Mouse (Mus musculus) embryonic facial prominence, embryonic 10.5 days (tissue): ENCODE results near the gene Cyb561d2. TPM values are rescaled to one million over a fixed set of nuclear protein-coding genes. Genes with fewer than 3 reads are reported as not detected.
A peak's percentile ranks its signal among the peaks of the same experiment; 100 is the strongest.

Experiments used
- DNase-seq: peaks from one replicate; pipeline ENCODE4 v3.0.0-alpha.2; 2017; ENCODE audit warnings: low spot score
- H3K27ac ChIP-seq: fragments of 300-500 bp; sonication (generic); replicated peaks from 2 replicates; pipeline ENCODE4 v1.5.1; 2016; ENCODE audit warnings: mild to moderate bottlenecking
- H3K27me3 ChIP-seq: fragments of 300-500 bp; sonication (generic); replicated peaks from 2 replicates; pipeline ENCODE4 v1.6.1; 2016; ENCODE audit warnings: low read depth, mild to moderate bottlenecking; ENCODE audit not compliant: poor library complexity, severe bottlenecking
- H3K36me3 ChIP-seq: fragments of 300-500 bp; sonication (generic); replicated peaks from 2 replicates; pipeline ENCODE4 v1.6.1; 2016; ENCODE audit warnings: mild to moderate bottlenecking, moderate library complexity
- H3K4me1 ChIP-seq: fragments of 300-500 bp; sonication (generic); 2 replicates; pipeline ENCODE4 v1.6.1; 2016
- H3K4me3 ChIP-seq: fragments of 300-500 bp; sonication (generic); 2 replicates; pipeline ENCODE4 v1.5.1; 2016; ENCODE audit warnings: mild to moderate bottlenecking, moderate library complexity
- H3K9me3 ChIP-seq: fragments of 300-500 bp; sonication (generic); 2 replicates; pipeline ENCODE4 v1.6.1; 2016; ENCODE audit warnings: mild to moderate bottlenecking
- WGBS: fragments of 180-500 bp; shearing (Covaris S2); methylation state at CpG from one replicate; pipeline ENCODE4 v1.1.7; 2016; 5-methylcytosine and 5-hydroxymethylcytosine counted together
- polyA plus RNA-seq: library from polyadenylated mRNA; unstranded; fragments of >200 nt; fragmentation: Nextera tagmentation; extraction: Ambion mirVana; gene quantifications from 2 replicates; pipeline ENCODE4 v1.2.1, GENCODE M21; 2016

The Cyb561d2 gene
- polyA plus RNA-seq, 1 experiment from 2014 or later = 16.4 TPM

DNA sequence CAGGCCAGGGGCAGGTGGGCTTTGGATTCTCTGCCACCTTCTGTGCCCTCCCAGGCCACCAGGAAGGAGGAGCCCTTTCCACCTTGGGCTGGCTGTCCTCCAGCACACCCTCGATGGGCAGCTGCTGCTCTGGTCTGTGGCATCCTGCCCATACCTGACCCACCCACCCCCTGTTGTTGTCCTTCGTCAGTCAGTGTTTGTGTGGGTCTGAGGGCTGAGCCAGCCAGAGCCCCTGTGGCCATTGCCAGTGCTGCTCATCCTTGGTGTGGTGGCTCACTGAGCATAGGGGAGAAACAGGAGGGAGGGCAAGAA, 19.6 kb downstream of the Cyb561d2 start:
- Histone ChIP-seq H3K27me3 (peaks cover 64% of the 10 kb centered on the region), H3K27ac (peak overlapping the region; percentile 76), H3K36me3 (no peaks in the 10 kb centered on the region), H3K4me3 (peak overlapping the region; percentile 44), H3K9me3 (no peaks in the 10 kb centered on the region), H3K4me1 (peaks cover 39% of the 10 kb centered on the region)
- WGBS = 44% methylated on average over 2 of the region's 2 CpGs
- no peak for DNase-seq

DNA sequence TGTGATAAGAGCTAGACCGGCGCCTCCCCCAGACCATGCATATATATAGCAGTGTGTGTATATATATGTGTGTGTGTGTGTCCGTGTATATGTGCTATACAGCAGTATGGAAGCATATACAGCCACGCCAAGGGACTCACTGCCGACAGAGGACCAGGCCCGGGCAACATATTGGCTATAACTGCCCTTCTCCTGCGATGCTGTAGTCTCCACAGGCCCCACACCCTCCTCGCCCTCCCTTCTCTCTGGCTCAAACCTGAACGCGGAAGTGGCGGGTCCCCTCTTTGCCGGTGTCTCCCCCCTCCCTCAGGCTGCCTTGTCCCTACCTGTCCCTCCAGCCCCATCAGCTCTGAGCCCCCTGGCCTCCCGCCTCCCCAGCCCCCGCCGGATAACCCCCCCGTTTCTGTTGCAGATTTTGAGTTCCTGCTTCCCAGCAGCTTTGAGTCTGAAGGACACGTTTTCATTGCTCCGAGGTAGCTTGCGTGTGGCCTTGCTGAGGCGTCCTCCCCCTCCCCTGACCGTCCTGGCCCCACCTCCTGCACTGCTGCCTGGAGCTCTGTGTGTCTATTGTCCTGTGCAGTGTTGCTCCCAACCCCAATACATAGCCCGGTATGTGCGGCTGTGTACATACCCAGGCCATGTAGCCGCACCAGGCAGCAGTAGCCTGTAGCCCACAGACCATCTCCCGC, 20.1 kb downstream of the Cyb561d2 start:
- H3K4me3 ChIP-seq = peak overlapping the region; percentile 44
- H3K9me3 ChIP-seq = no peaks in the 10 kb centered on the region
- H3K27me3 ChIP-seq = peaks cover 59% of the 10 kb centered on the region
- no peaks in the 10 kb centered on the region for H3K36me3 ChIP-seq
- peaks cover 39% of the 10 kb centered on the region for H3K4me1 ChIP-seq
- H3K27ac ChIP-seq = peak overlapping the region; percentile 76
- peak; percentile 51 for DNase-seq
- WGBS = 23% methylated on average over 25 of the region's 25 CpGs

DNA sequence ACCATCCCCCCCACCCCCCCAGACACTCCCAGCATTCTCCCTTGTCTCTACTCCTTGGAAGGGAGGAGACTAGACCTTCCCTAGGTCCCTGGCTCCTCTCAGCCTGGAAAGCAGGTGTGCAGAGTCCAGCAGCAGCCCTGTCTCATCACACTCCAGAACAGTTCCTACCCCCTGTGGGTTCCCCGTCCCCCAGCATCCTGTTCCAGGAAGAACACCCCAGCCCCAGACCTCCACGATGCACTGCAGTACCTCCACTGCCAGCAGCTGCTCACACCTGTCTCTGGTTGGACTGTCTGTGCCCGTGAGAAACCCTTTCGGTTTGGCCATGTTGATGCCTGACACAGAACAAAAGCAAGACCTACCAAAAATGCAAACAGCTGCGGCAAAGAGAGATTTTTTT, 20.8 kb downstream of the Cyb561d2 start:
- H3K27ac ChIP-seq = no peak overlapping the region
- H3K27me3 ChIP-seq = peaks cover 53% of the 10 kb centered on the region
- no peaks in the 10 kb centered on the region for H3K36me3 ChIP-seq
- no peak overlapping the region for H3K4me3 ChIP-seq
- WGBS = 67% methylated on average over 5 of the region's 5 CpGs
- H3K9me3 ChIP-seq = no peaks in the 10 kb centered on the region
- DNase-seq = no peak
- peaks cover 32% of the 10 kb centered on the region for H3K4me1 ChIP-seq

DNA sequence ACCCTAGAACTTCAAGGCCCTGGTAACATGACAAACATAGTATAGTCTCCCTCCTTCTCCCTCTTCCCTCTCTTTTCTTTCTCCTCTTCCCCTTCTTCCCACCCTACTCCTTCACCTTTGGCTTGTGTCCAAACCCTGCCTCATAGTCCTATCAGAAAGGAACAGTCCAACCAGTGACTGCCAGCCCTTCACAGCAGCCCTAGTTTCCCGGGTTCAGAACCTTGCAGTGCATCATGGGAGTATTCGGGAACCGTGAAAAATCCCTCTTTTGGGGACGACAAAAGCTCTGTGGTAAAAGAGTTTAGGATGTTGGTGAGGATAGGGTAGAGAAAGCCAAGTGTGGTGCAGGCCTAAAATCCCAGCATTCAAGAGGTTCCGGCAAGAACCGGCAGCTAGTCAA, 21.7 kb downstream of the Cyb561d2 start:
- Histone ChIP-seq H3K4me3 (no peak overlapping the region), H3K27me3 (peaks cover 44% of the 10 kb centered on the region), H3K9me3 (no peaks in the 10 kb centered on the region), H3K4me1 (peaks cover 30% of the 10 kb centered on the region), H3K36me3 (no peaks in the 10 kb centered on the region), H3K27ac (no peak overlapping the region; the same call in 1 of the 2 replicates)
- no peak for DNase-seq
- 65% methylated on average over 6 of the region's 6 CpGs for WGBS

DNA sequence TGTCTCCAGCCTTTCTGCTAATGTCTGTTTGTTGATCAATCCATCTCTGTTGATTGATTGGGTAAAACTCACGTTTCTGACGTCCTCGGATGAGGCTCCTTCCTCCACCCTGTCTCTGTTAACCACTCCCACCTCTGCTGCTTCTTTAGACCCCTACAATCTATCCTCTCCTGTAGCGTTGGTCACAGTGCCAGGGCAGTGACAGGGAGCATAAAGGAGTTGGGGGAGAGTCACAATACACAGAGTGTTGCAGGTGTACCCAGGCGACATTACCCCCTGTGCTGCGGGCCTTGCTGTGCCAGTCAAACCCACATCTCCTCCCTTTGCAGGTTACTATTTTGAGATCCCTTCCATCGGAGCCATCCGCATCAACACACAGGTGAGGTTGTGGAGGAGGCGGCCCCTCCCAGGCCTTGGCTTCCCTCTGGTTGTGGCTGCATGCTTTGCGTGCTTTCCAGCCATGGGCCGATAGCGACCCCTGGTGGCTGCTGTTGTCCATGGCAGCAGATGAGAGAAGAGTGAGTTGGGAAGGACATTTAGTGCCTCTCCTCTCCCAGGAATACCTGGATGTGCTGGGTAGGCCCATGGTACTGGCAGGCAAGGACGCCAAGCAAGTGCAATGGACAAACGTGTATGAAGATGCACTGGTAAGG, 27.6 kb downstream of the Cyb561d2 start:
- Histone ChIP-seq H3K9me3 (no peaks in the 10 kb centered on the region), H3K27ac (no peak overlapping the region), H3K4me3 (no peak overlapping the region), H3K4me1 (peaks cover 41% of the 10 kb centered on the region), H3K36me3 (no peaks in the 10 kb centered on the region), H3K27me3 (0 out of 2 replicates have a peak, but pooled peaks cover 18% of the 10 kb centered on the region)
- peak; percentile 90 for DNase-seq
- 26% methylated on average over 14 of the region's 14 CpGs for WGBS

DNA sequence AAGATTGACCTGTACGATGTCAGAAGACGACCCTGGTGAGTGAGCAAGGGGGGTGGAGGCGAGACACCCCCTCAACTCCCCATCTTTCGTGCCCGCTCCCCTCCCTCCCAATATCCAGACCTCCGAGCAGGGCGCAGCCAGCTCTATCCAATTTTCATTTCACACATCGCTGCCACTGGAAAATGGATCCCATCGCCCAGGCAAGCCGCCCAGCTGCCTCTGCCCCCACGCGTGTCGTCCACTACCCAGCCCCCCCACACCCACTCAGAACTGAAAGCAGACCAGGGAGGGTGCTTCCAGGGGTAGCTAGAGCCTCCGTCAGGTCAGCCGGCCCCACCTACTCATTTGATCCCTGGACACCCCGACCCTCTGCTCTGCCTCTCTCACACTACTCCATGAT, 29.7 kb downstream of the Cyb561d2 start:
- Histone ChIP-seq H3K36me3 (no peaks in the 10 kb centered on the region), H3K27ac (0 out of 2 replicates have a peak overlapping the region, but pooled peaks have one; percentile 19), H3K4me3 (no peak overlapping the region), H3K4me1 (peaks cover 46% of the 10 kb centered on the region), H3K9me3 (no peaks in the 10 kb centered on the region), H3K27me3 (0 out of 2 replicates have a peak, but pooled peaks cover 14% of the 10 kb centered on the region)
- no peak for DNase-seq
- WGBS = 75% methylated on average over 16 of the region's 16 CpGs

DNA sequence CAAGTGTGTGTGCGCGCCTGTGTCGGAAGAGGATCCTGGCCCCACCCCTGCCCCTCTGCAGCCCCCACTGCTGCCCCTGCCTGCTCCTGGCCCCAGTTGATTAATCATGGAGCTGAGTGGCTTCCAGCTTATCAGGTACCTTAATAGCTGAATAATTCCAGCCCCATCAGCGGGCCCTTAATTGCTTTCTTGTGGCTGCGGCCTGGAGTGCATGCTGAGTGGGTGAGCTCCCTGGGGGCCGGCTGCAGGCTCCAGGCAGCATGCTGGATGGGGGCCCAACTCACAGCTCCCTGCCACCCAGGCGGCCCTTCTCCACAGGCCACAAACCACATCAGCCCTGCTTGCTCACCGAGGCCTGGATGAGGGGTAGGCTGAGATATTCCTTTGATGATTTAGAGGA, 30.6 kb downstream of the Cyb561d2 start:
- DNase-seq = no peak
- Histone ChIP-seq H3K27me3 (0 out of 2 replicates have a peak, but pooled peaks cover 23% of the 10 kb centered on the region), H3K36me3 (no peaks in the 10 kb centered on the region), H3K9me3 (no peaks in the 10 kb centered on the region), H3K4me3 (no peak overlapping the region), H3K27ac (peak overlapping the region; percentile 11; the same call in 1 of the 2 replicates), H3K4me1 (peaks cover 44% of the 10 kb centered on the region)
- WGBS = 68% methylated on average over 8 of the region's 8 CpGs

DNA sequence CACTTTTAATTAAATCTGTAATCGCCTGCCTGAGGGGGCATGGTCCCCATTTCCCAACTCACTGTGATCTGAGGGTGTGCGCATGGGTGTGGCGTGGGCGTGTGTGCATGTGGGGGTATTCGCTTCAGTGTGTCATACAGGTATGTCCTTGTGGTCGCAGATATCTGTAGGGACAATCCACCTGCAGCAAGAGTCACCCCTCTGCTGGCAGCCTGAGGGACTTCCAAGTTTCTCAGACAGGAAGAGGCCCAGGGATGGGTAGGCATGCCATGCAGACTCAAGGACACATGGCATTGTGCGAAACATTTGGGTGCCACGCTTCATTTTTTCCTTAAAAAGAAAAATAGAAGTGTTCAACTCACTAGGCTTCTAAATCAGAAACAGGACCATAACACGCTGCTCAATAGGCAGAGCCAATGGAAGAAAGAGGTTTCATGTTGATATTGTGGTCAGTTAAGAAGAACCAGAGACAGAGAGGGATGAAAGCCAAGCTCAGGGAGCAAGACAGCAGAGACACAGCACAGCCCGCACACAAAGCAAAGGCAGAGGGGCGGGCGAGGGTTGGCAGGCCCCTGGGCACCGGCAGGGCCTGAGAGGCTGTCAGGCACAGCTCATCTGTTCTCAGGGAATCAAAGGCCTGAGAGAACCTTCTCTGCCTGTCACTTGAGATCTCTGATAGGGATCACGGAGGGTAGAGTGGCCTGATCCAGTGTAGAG, 31.5 kb downstream of the Cyb561d2 start:
- WGBS = 89% methylated on average over 14 of the region's 14 CpGs
- H3K27ac ChIP-seq = 0 out of 2 replicates have a peak overlapping the region, but pooled peaks have one; percentile 11

DNA sequence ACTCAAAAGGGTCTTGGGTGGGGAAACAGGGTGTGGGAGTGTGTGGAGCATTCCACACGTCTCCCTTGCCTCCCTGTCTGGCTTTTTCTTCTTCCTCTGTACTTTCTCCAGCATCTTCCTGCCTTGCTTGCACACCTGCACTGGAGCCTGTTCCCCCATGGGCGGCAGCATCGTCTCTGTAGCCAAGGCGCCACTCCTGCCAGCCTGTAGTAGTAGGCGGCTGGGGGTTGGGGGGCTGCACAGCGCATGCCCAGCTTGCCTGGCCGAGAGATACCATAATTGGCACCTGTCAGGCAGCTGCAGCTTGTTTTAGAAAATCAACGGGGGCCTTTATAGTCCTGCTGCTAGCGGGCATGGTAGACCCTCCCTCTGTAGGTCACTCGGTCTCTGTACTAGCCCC, 33.7 kb downstream of the Cyb561d2 start:
- H3K27me3 ChIP-seq = 0 out of 2 replicates have a peak, but pooled peaks cover 24% of the 10 kb centered on the region
- H3K27ac ChIP-seq = no peak overlapping the region
- H3K4me1 ChIP-seq = peaks cover 47% of the 10 kb centered on the region
- 62% methylated on average over 10 of the region's 10 CpGs for WGBS
- no peak overlapping the region for H3K4me3 ChIP-seq
- no peak for DNase-seq
- H3K9me3 ChIP-seq = no peaks in the 10 kb centered on the region
- H3K36me3 ChIP-seq = no peaks in the 10 kb centered on the region

More for the DNA sequence above, 31.5 kb downstream of the Cyb561d2 start:
- H3K36me3 ChIP-seq = no peaks in the 10 kb centered on the region
- DNase-seq = no peak
- H3K27me3 ChIP-seq = 0 out of 2 replicates have a peak, but pooled peaks cover 31% of the 10 kb centered on the region
- no peaks in the 10 kb centered on the region for H3K9me3 ChIP-seq
- H3K4me1 ChIP-seq = peaks cover 47% of the 10 kb centered on the region
- H3K4me3 ChIP-seq = no peak overlapping the region

DNA sequence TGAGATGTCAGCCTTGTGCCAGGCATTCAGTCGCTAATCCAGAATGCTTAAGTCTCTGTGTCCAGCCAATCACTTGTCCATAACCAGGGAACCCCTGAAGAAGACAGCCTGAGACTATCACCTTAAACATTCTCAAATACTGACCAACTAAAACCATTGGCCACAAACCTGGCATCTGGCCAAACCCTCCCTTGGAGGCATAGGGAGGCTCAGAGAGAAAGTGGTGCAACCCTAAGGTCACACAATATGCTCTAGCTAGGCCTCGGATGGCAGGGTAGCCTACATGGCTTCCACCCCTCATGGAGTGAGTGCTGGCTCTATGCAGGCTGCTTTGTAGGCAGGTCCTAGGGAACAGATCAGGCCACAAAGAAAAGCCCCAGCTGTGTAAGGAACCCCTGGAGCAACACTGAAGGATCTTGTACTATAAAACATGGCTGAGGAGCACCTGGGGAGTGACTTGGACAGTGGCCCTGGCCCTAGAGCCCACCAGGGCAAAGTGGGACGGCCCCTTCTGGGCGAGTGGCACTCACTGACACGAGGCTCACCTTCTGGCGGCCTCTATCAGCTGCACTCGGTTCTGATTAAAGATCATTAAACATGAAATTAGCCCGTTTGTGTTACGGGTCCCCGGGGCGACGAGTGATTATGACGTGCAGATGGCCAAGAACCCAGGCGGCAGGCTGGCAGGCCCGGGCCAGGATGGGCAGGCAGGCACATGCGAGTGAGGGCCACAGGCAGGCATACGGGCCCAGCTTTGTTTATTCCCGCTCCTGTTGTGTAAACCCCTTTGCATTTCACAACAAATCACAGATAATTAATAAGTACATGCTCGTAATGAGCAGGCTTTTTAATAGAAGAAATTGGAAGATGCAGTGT, 37.1 kb downstream of the Cyb561d2 start:
- 78% methylated on average over 19 of the region's 19 CpGs for WGBS
- Histone ChIP-seq H3K27ac (0 out of 2 replicates have a peak overlapping the region, but pooled peaks have one; percentile 14), H3K9me3 (no peaks in the 10 kb centered on the region), H3K36me3 (no peaks in the 10 kb centered on the region), H3K4me3 (no peak overlapping the region), H3K27me3 (0 out of 2 replicates have a peak, but pooled peaks cover 21% of the 10 kb centered on the region), H3K4me1 (peaks cover 27% of the 10 kb centered on the region)
- no peak for DNase-seq

DNA sequence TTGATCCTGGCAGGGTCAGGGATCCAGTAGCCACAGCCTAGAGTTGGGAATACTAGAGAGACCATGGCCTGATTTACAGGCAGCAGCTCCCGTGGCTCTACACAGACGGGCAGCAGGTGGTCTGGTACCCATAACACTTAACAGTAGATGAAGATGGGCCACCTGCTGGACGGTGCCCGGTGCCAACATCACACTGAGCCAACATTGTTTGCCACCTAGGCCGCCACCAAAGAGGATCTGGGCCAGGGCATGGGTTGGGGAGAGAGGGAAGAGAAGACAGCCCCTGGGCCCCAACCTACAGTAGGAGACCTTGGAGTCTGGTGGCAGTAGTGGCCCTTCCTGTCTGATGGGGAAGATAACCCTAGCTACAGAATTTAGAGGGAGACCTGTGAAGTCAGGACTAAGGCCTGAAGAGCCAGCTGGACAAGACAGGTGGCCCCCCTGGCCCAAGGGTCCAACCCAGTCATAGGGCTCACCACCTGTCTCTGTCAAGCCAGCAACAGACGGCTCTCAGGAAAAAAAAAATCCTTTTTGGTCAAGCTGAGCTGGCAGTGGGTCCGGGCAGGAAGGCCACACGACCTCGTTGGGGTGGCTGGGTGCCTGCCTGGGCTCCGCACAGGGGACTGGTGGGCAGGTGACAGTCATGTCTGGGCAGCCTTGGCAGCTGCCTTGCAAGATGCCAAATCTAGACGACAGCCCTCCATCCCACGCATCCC, 39.7 kb downstream of the Cyb561d2 start:
- DNase-seq = no peak
- no peaks in the 10 kb centered on the region for H3K36me3 ChIP-seq
- 0 out of 2 replicates have a peak, but pooled peaks cover 16% of the 10 kb centered on the region for H3K27me3 ChIP-seq
- 90% methylated on average over 12 of the region's 12 CpGs for WGBS
- no peak overlapping the region for H3K4me3 ChIP-seq
- H3K4me1 ChIP-seq = peaks cover 18% of the 10 kb centered on the region
- H3K27ac ChIP-seq = no peak overlapping the region
- no peaks in the 10 kb centered on the region for H3K9me3 ChIP-seq
